Mouse (Mus musculus) macrophage (primary cell): ENCODE data around the gene Prim1. TPM values are rescaled to one million over a fixed set of nuclear protein-coding genes. Genes with fewer than 3 reads are reported as not detected.
"Not testable (repeated sequence)": the region's sequence is repeated elsewhere in the genome, so short reads cannot be mapped to it uniquely, and the experiment has no call there.

ENCODE experiments used
- H3K27ac ChIP-seq: fragments of 350-480 bp; formaldehyde crosslinking; 2 replicates; pipeline ENCODE4 v1.9.0; 2021
- H3K36me3 ChIP-seq: fragments of 350-480 bp; formaldehyde crosslinking; 2 replicates; pipeline ENCODE4 v1.9.0; 2021; ENCODE audit errors: inconsistent target
- H3K4me3 ChIP-seq: fragments of 350-480 bp; formaldehyde crosslinking; 2 replicates; pipeline ENCODE4 v1.9.0; 2021; ENCODE audit errors: inconsistent target
- H3K79me2 ChIP-seq: fragments of 350-480 bp; formaldehyde crosslinking; 2 replicates; pipeline ENCODE4 v1.9.0; 2021; ENCODE audit errors: inconsistent target
- WGBS: methylation state at CpG from one replicate; pipeline ENCODE4 v1.1.7; 2026; ENCODE audit warnings: inconsistent platforms; ENCODE audit not compliant: missing documents; 5-methylcytosine and 5-hydroxymethylcytosine counted together
- polyA plus RNA-seq: library from polyadenylated mRNA; stranded (reverse); fragments of 250-400 nt; gene quantifications from 3 replicates; pipeline ENCODE4 v1.2.4, GENCODE M21; 2018; ENCODE audit warnings: inconsistent platforms

The Prim1 gene
- polyA plus RNA-seq, 1 experiment from 2014 or later = 8.9 TPM

DNA sequence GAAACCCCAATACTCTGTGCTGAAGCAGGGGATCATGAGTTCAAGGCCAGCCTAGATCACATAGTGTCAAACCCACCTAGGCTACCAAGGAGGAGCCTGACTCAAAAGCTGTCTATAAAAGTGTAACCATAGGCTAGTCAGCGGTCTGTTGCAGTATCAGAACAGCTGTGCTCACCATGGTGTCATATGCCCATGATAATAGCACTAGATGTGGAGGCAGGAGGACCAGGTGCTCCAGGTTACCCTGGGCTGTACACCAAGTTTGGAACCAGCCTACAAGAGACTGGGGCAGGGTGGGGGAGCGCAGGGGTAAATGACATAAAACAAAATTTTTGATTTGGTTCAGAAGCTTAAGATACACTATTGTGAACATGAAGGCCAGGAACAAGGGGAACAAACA, 34.8 kb downstream of the Prim1 start:
- peaks cover 16% of the 10 kb centered on the region for H3K79me2 ChIP-seq
- peaks cover 43% of the 10 kb centered on the region for H3K36me3 ChIP-seq
- WGBS = 94% methylated on average over 2 of the region's 2 CpGs
- H3K27ac ChIP-seq = no peak overlapping the region
- H3K4me3 ChIP-seq = no peak overlapping the region

DNA sequence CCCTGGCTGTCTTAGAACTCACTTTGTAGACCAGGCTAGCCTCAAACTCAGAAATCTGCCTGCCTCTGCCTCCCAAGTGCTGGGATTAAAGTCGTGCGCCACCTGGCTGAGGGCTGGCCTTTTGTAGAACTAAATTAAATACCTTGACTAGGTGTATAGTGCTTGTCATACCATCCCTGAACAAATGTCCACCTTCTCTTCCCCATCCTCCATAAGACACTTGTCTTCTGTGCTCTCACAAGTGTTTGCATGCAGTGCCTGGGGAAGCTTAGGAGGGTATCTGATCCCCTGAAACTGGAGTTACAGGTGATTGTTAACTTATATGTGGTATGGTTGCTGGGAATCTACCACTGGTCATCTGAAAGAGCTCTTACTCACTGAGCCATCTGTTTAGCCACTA, 35.4 kb downstream of the Prim1 start:
- H3K4me3 ChIP-seq = no peak overlapping the region

DNA sequence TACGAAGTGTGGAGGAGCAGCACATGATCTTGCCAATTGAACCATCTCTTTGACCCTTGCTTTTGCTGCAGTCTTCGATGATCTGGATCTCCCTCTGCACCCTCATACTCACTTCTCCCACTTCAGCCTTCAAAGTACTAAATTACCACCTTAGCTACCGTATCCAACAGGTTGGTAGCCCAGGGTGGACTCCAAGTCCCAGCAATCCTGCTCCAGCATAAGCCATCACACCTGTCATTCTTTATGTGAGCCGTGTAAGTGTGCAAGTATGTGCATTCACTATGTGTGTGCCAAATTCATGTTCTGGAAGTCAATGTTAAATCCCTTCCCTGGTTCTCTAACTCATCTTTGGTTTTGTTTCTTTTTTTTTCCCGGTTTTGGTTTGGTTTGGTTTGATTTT, 36.6 kb downstream of the Prim1 start:
- 92% methylated on average over 5 of the region's 5 CpGs for WGBS
- H3K79me2 ChIP-seq = no peaks in the 10 kb centered on the region
- H3K4me3 ChIP-seq = no peak overlapping the region
- H3K36me3 ChIP-seq = peaks cover 29% of the 10 kb centered on the region
- H3K27ac ChIP-seq = no peak overlapping the region

More for the DNA sequence above, 35.4 kb downstream of the Prim1 start:
- peaks cover 40% of the 10 kb centered on the region for H3K36me3 ChIP-seq
- peaks cover 10% of the 10 kb centered on the region for H3K79me2 ChIP-seq
- H3K27ac ChIP-seq = no peak overlapping the region
- 100% methylated on average over 2 of the region's 2 CpGs for WGBS

DNA sequence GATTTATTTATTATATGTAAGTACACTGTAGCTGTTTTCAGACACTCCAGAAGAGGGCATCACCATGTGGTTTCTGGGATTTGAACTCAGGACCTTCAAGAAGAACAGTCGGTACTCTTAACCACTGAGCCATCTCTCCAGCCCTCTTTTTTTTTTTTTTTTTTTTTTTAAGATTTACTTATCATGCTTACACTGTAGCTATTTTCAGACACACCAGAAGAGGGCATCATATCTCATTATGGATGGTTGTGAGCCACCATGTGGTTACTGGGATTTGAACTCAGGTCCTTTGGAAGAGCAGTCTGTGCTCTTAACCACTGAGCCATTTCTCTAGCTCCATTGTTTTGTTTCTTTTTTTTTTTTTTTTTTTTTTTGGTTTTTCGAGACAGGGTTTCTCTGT, 37.2 kb downstream of the Prim1 start:
- H3K4me3 ChIP-seq, H3K79me2 ChIP-seq, H3K27ac ChIP-seq: not testable (repeated sequence)
- H3K36me3 ChIP-seq = peaks cover 24% of the 10 kb centered on the region; the same call in 1 of the 2 replicates
- WGBS = no CpG with 5 or more reads among the region's 2 CpGs

DNA sequence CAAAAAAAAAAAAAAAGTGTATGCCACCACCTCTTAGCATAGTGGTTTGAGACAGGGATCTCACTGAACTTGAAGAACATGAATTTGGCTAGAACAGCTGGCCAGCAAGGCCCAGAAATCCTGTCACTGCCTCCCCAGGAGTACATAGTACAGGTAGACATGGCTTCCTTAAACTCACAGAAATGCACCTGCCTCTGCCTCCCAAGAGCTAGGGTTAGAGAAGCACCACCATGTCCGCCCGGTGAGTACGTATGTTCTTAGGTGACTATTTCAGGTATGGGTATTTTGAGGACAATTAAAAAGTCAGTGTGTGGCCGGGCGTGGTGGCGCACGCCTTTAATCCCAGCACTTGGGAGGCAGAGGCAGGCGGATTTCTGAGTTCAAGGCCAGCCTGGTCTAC, 38.0 kb downstream of the Prim1 start:
- Histone ChIP-seq H3K4me3 (no peak overlapping the region), H3K27ac (no peak overlapping the region), H3K36me3 (peaks cover 17% of the 10 kb centered on the region; the same call in 1 of the 2 replicates), H3K79me2 (no peaks in the 10 kb centered on the region)
- 100% methylated on average over 2 of the region's 8 CpGs for WGBS

DNA sequence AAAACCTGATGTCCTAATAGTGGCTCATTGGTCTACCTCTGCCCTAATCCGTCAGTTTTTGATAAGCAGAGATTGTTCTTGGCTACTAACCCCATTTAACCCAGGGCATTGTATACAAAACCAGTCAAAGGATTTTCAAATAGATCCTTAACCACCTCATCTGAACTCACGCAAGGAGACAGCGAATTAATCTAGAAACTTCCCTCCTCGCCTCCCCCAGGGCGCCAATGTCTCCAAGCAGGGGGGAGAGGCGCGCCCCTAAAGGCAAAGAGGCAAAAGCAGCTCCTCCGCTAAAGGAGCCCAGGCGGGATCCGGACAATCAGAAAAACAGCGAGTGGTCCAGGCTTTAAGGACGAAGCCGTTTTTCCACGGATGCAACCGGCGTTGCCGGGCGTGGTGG, 43.2 kb downstream of the Prim1 start:
- Histone ChIP-seq H3K4me3 (peak overlapping the region; percentile 64), H3K27ac (peak overlapping the region; percentile 82), H3K79me2 (peaks cover 39% of the 10 kb centered on the region), H3K36me3 (no peaks in the 10 kb centered on the region)
- 1% methylated on average over 17 of the region's 18 CpGs for WGBS

DNA sequence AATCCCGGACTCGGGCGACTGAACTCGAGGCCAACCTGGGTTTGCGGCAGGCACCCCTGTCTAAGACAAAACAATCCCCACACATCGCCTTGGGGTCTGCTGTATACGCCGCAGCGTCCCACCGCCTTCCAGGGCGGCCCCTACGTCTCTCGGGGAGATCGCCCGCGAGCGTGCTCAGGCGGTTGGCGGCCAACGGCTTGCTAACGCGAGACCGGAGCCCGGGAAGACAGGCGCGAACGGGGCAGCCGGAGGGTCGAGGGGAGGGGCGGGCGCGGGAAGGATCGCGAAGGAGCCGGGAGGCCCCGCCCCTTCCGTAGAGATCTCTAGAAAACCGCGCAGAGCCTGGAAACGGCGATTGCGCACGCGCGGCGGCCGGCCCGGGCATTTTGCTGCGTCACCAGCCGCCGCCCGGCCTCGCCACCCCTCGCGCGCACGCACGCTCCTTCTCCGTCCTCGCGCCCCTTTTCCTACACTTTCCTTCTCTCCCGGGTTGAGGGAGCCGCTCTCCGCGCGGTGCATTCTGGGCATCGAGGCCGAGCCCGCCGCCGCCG, 43.7 kb downstream of the Prim1 start, which contains the start of gene Ptges3:
Gene Ptges3 (plus strand): TSS at position 354 of the 551 bp plus-strand sequence.
- peak within 1 kb of the TSS; percentile 82 for H3K27ac ChIP-seq
- WGBS = under 1% methylated on average over 53 of the region's 72 CpGs
- H3K4me3 ChIP-seq = peak within 1 kb of the TSS; percentile 65
- H3K79me2 ChIP-seq = peaks cover 44% of the 10 kb centered on the region
- no peaks in the 10 kb centered on the region for H3K36me3 ChIP-seq

DNA sequence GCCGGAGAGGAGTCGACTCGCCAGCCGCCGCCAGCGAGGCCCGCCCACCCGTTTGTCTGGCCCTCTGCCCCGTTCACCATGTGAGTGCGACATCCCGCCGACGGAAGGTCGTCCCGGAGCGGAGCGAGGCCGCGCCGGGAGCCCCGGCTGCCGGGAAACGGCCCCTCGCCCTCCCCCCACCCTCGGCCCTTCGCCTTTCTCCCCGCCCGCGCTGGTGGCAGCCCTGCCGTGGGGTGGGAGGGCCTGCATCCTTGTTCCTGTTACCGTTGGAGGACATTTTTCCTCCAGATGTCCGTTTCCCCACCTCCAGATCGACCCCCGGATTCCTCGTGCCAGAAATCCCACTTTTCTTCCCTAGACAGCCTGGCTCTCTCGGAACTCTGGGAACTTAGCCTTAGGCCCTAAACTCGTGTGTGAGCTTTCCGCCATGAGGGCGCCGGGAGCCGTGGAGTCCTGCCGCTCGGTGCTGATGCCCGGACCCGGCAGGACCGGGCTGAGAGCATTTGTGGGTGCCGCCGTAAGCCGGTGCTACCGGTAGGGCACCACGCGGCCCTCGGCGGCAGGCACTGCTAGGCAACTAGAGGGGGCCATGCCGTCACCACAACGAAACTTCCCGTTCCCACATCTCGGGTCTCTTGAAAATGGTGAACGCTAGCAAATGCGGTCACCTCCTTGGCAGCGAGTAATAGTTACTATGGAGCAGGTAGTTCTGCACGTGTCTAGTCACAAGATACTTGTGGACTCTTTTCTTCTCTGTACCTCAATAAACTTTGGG, 44.4 kb downstream of the Prim1 start:
- Histone ChIP-seq H3K27ac (peak overlapping the region; percentile 71), H3K4me3 (peak overlapping the region; percentile 65), H3K79me2 (peaks cover 51% of the 10 kb centered on the region), H3K36me3 (no peaks in the 10 kb centered on the region)
- WGBS = under 1% methylated on average over 39 of the region's 62 CpGs

DNA sequence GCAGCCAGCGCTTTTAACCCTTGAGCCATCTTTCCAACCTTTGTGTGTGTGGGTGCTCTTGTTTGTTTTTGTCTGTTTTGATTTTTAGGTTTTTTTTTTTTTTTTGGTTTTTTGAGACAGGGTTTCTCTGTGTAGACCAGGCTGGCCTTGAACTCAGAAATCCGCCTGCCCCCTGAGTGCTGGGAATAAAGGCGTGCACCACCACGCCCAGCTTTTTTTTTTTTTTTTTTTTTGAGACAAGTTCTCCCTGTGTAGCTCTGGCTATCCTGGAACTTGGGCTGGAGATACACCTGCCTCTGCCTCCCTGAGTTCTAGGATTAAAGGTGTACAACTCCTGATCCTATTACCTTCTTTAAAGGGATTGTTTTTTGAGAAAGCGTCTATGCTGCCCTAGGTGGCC, 46.1 kb downstream of the Prim1 start:
- H3K4me3 ChIP-seq = no peak overlapping the region
- WGBS = 88% methylated on average over 4 of the region's 5 CpGs

DNA sequence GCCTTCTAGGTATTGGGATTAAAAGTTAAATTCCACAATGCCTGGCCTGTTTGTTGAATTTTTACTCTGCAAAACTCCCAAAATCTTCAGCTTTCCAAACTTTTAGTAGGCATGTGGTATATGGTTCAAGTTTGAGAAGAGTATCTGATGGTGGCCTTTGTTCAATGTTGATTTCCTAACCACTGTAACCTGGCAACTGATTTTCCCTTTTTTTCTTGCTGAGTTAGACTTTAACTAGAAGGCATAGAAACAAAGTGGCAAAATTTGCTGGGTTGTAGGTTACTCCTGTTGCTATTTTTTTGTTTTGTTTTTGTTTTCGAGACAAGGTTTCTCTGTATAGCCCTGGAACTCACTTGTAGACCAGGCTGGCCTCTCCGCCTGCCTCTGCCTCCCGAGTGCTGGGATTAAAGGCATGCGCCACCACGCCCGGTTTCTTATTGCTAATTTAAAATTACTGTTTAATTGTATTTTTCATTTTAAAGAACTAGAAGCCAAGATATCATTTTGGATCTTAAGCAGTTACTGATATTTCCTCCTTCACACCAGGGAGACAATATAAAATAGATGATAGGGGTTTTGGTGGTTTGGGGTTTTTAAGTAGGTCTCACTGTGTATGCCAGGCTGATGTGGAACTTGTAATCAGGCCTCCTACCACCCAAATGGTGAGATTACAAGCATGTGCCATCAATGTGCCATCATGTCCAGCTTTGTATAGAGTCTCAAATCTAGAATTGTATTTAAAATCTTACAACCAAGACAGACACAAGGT, 47.4 kb downstream of the Prim1 start:
- WGBS = 92% methylated on average over 6 of the region's 6 CpGs
- Histone ChIP-seq H3K27ac (no peak overlapping the region), H3K4me3 (no peak overlapping the region), H3K79me2 (peaks cover 81% of the 10 kb centered on the region), H3K36me3 (no peaks in the 10 kb centered on the region)

More for the DNA sequence above, 46.1 kb downstream of the Prim1 start:
- peaks cover 68% of the 10 kb centered on the region for H3K79me2 ChIP-seq
- H3K27ac ChIP-seq = no peak overlapping the region
- H3K36me3 ChIP-seq = no peaks in the 10 kb centered on the region

DNA sequence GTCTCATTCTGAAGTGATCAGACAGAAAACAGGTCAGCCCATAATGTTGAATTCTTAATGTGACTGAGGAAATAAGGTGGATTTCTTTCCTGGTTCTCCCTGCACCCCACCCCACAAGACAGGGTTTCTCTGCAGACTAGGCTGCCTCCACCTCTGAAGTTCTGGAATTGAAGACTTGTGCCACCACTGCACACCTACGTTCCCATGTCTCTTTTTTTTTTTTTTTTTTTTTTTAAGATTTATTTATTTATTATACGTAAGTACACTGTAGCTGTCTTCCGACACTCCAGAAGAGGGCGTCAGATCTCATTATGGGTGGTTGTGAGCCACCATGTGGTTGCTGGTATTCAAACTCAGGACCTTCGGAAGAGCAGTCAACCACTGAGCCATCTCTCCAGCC, 51.1 kb downstream of the Prim1 start:
- Histone ChIP-seq H3K4me3 (no peak overlapping the region), H3K79me2 (peaks cover 100% of the 10 kb centered on the region), H3K36me3 (peaks cover 18% of the 10 kb centered on the region; the same call in 1 of the 2 replicates), H3K27ac (no peak overlapping the region)
- 81% methylated on average over 4 of the region's 5 CpGs for WGBS

DNA sequence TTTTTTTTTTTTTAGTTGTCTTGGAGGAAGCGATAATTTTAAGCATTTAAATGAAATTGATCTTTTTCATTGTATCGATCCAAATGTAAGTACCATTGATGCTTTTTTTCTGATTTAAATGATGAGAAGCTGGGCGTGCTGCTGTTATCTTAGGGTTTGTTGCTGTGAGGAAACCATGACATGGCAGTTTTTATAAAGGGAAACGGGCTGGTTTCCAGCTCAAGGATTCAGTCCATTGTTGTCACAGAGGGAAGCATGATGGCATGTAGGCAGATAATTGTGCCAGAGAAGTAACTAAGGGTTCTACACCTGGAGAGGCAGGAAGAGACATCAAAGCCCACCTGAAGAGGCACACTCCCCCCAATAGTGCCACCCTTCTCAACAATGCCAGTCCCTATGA, 54.2 kb downstream of the Prim1 start:
- no peak overlapping the region for H3K4me3 ChIP-seq
- H3K36me3 ChIP-seq = peaks cover 38% of the 10 kb centered on the region
- peaks cover 82% of the 10 kb centered on the region for H3K79me2 ChIP-seq
- no peak overlapping the region for H3K27ac ChIP-seq
- WGBS = 72% methylated on average over 4 of the region's 4 CpGs

DNA sequence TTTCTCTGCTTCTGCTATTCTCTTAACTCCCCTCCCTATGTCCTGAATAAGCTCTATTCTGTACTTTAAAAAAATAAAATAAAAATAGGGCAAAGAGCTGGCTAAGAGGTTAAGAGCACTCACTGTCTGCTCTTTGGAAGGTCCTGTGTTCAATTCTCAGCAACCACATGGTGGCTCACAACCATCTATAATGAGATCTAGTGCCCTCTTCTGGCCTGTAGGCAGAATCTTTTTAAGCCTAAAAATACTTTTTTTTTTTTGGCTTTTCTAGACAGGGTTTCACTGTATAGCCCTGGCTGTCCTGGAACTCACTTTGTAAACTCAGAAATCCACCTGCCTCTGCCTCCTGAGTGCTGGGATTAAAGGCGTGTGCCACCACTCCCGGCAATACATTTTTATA, 55.5 kb downstream of the Prim1 start:
- WGBS = 90% methylated on average over 2 of the region's 2 CpGs
- not testable (repeated sequence) for H3K4me3 ChIP-seq, H3K27ac ChIP-seq
- Histone ChIP-seq H3K79me2 (peaks cover 69% of the 10 kb centered on the region), H3K36me3 (peaks cover 45% of the 10 kb centered on the region)

DNA sequence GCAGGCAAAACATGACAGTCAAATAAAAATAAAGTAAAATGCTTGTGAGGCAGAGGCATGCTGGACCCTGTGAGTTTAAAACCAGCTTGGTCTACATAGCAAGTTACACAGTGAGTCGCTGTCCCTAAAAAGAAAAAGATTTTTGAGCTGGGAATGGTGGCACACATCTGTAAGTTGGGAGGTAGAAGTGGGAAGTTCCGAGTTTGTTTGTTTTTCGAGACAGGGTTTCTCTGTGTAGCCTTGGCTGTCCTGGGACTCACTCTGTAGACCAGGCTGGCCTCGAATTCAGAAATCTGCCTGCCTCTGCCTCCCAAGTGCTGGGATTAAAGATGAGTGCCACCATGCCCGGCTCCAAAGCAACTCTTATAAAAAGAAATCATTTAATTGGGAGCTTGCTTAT, 63.3 kb downstream of the Prim1 start:
- 89% methylated on average over 5 of the region's 5 CpGs for WGBS
- H3K79me2 ChIP-seq = not testable (repeated sequence)

More for the DNA sequence above, 63.3 kb downstream of the Prim1 start:
- H3K4me3 ChIP-seq, H3K27ac ChIP-seq, H3K36me3 ChIP-seq: not testable (repeated sequence)
